13 mouse cellular contexts compared by ENCODE assay signal in genomic region chr3:51210485-51210884, GRCm38 (mm10).
"Had no signal": no experiment of that assay in that cellular context is flagged by ENCODE, and none has a peak within 500 bp of the region (broad histone marks: within the 10 kb centered on the region; RNA-seq: fewer than 3 reads in every experiment).

No protein-coding gene starts in this region.

- H3K36me3 ChIP-seq: limb, embryonic 12.5 days; midbrain, embryonic 10.5 days; neural tube, embryonic 15.5 days had no signal

- H3K9me3 ChIP-seq: limb, embryonic 12.5 days; midbrain, embryonic 10.5 days; neural tube, embryonic 15.5 days had no signal

- DNase-seq: kidney, adult 8-10 months; kidney, postnatal 25 days; layer of hippocampus, adult 9-11 months; layer of hippocampus, postnatal 36 days; lung, adult 2 months; lung, postnatal 10 days; midbrain, embryonic 14.5 days; thymus, postnatal 14 days had no signal

- H3K9ac ChIP-seq: limb, embryonic 12.5 days; neural tube, embryonic 15.5 days had no signal

- H3K27ac ChIP-seq: limb, embryonic 12.5 days; midbrain, embryonic 10.5 days; neural tube, embryonic 15.5 days; stomach, postnatal 0 days had no signal

- H3K27me3 ChIP-seq: limb, embryonic 12.5 days; neural tube, embryonic 15.5 days had no signal

- H3K4me3 ChIP-seq: limb, embryonic 12.5 days; midbrain, embryonic 10.5 days; myocyte; neural tube, embryonic 15.5 days had no signal

- H3K4me2 ChIP-seq: limb, embryonic 12.5 days; neural tube, embryonic 15.5 days had no signal
